Mouse (Mus musculus): ENCODE measurements around the gene Stxbp6.

- TF ChIP-seq CTCF (IDR thresholded peaks at IDR 0.05; ENCODE audit: low read depth) (no peak), EP300 (optimal IDR thresholded peaks at IDR 0.05) (no peak)
These were observed 216.2 kb downstream of the Stxbp6 start for GRCm38 (mm10) chr12:44858110-44858885.
